Mouse (Mus musculus): Measurements from ENCODE around the gene Il33. TPM values are rescaled to one million over a fixed set of nuclear protein-coding genes. Genes with fewer than 3 reads are reported as not detected.

The Il33 gene
- 1.5 and 1.6 TPM in 2 replicates for polyA plus RNA-seq (2015; fragmentation: Nextera tagmentation; extraction: Ambion mirVana)

GRCm38 (mm10) chr19:29924638-29925258, at the start of gene Il33:
Il33 (plus strand) TSS chr19:29925114.
- no peak within 1 kb of the TSS for H3K4me2 ChIP-seq (ENCODE audit: low read depth, low read length)
- H3K27me3 ChIP-seq (ENCODE audit: control insufficient read depth, insufficient read depth, low read depth, low read length): no peaks in the 10 kb centered on the region
- H3K27ac ChIP-seq (ENCODE audit: low read length): no peak within 1 kb of the TSS
- no peak within 1 kb of the TSS for H3K9ac ChIP-seq (ENCODE audit: low read depth, low read length)
- no peak within 1 kb of the TSS for H3K4me3 ChIP-seq (ENCODE audit: low read depth, low read length)
- H3K36me3 ChIP-seq (ENCODE audit: control insufficient read depth, insufficient read depth): no peaks in the 10 kb centered on the region
- WGBS (ENCODE audit: insufficient replicate concordance): 48% methylated on average over 10 of the region's 10 CpGs
- ATAC-seq (ENCODE audit: low read depth): no peak
- no peaks in the 10 kb centered on the region for H3K4me1 ChIP-seq (ENCODE audit: control insufficient read depth, low read depth, low read length)
- no peaks in the 10 kb centered on the region for H3K9me3 ChIP-seq (replicated peaks; ENCODE audit: control insufficient read depth, low read length)

DNA sequence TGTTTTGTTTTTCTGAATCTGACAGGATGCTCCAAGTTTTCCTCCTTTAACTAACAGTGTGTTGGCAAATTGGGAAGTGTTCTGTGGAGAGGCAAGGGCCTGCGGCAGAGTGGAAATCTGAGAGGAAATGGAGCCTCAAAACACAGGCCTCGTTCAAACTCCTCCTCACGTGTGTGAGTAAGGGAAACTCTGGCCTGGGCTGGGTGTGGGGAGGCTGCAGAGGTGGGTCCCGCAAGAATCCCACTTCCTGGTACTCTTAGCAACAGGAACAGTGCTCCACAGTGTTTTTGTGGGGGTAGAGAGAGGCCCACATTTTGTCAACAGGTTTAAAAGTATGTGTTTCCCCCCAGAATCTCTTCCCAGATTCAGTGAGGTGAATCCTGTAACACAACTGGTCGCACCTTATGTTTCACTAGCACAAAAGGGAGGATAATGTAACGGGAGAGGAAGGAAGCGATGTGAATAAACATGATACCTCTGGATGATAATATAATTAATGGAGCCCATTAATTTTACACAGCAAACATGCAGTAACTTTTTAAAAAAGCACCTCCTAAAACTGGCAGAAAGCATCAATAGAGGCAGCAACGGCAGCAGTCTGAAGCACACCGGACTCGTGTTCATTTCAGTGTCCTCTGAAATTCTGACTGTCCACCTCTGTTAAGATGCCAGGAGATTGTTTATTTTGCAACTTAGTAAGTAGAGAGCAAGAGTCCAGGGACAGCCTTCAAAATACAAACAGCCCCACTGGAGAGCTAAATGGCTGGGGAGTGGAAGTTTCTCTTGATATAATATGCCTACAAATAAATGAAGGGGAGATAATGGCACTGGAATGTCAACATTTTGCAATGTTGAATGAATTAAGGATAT, 47.3 kb upstream of the Il33 start:
- no peaks in the 10 kb centered on the region for H3K9me3 ChIP-seq (replicated peaks; ENCODE audit: control insufficient read depth, low read length)
- no peak overlapping the region; the same call in 1 of the 2 replicates for H3K27ac ChIP-seq (ENCODE audit: low read length)
- H3K36me3 ChIP-seq (ENCODE audit: control insufficient read depth, insufficient read depth): no peaks in the 10 kb centered on the region
- peaks cover 3% of the 10 kb centered on the region for H3K4me1 ChIP-seq (ENCODE audit: control insufficient read depth, low read depth, low read length)
- 47% methylated on average over 10 of the region's 10 CpGs for WGBS (ENCODE audit: insufficient replicate concordance)
- H3K9ac ChIP-seq (ENCODE audit: low read depth, low read length): no peak overlapping the region
- no peak overlapping the region for H3K4me2 ChIP-seq (ENCODE audit: low read depth, low read length)
- ATAC-seq (ENCODE audit: low read depth): peak; percentile 51; the same call in 1 of the 2 replicates
- no peak overlapping the region for H3K4me3 ChIP-seq (ENCODE audit: low read depth, low read length)
- H3K27me3 ChIP-seq (ENCODE audit: control insufficient read depth, insufficient read depth, low read depth, low read length): no peaks in the 10 kb centered on the region

DNA sequence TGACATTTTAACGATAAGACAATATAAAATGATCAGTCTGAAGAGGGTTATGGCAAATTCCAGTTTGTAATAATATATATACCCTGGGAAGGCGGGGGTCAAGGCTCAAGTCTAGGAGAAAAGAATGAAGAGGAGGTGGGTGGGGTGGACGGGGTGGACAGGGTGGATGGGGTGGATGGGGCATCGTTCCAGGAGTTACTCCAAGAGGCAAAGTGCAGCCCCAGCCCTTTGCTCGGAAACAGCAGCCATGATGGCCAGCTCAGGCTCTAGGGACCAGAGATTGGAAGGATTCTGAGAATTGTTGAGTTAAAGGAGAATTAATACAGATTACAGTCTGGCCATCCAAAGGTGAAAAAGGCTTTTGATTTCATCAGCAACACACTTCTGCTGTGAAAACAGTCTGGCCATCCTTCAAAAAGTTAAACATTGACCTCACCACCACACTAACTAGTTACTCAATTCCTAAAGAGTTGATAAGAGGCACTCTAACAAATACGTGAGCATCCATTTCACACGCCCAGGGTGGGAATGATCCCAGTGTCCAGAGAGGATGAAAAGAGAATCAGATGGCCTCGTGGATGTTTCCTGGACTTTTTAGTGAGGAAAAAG, 45.9 kb upstream of the Il33 start:
- no peaks in the 10 kb centered on the region for H3K27me3 ChIP-seq (ENCODE audit: control insufficient read depth, insufficient read depth, low read depth, low read length)
- H3K4me2 ChIP-seq (ENCODE audit: low read depth, low read length): 0 out of 2 replicates have a peak overlapping the region, but pooled peaks have one; percentile 24
- H3K4me1 ChIP-seq (ENCODE audit: control insufficient read depth, low read depth, low read length): peaks cover 3% of the 10 kb centered on the region
- 52% methylated on average over 8 of the region's 8 CpGs for WGBS (ENCODE audit: insufficient replicate concordance)
- no peaks in the 10 kb centered on the region for H3K36me3 ChIP-seq (ENCODE audit: control insufficient read depth, insufficient read depth)
- no peak overlapping the region for H3K9ac ChIP-seq (ENCODE audit: low read depth, low read length)
- H3K9me3 ChIP-seq (replicated peaks; ENCODE audit: control insufficient read depth, low read length): no peaks in the 10 kb centered on the region
- no peak overlapping the region for H3K4me3 ChIP-seq (ENCODE audit: low read depth, low read length)
- peak overlapping the region; percentile 32; the same call in 1 of the 2 replicates for H3K27ac ChIP-seq (ENCODE audit: low read length)
- ATAC-seq (ENCODE audit: low read depth): peak; percentile 78

GRCm38 (mm10) chr19:29880918-29881317, 44.0 kb upstream of the Il33 start:
- no peak overlapping the region for H3K9ac ChIP-seq (ENCODE audit: low read depth, low read length)
- 68% methylated on average over 4 of the region's 4 CpGs for WGBS (ENCODE audit: insufficient replicate concordance)
- no peak for ATAC-seq (ENCODE audit: low read depth)
- no peak overlapping the region for H3K27ac ChIP-seq (ENCODE audit: low read length)
- H3K9me3 ChIP-seq (replicated peaks; ENCODE audit: control insufficient read depth, low read length): no peaks in the 10 kb centered on the region
- H3K27me3 ChIP-seq (ENCODE audit: control insufficient read depth, insufficient read depth, low read depth, low read length): no peaks in the 10 kb centered on the region
- no peak overlapping the region for H3K4me3 ChIP-seq (ENCODE audit: low read depth, low read length)
- H3K36me3 ChIP-seq (ENCODE audit: control insufficient read depth, insufficient read depth): no peaks in the 10 kb centered on the region
- H3K4me1 ChIP-seq (ENCODE audit: control insufficient read depth, low read depth, low read length): peaks cover 3% of the 10 kb centered on the region
- no peak overlapping the region for H3K4me2 ChIP-seq (ENCODE audit: low read depth, low read length)

DNA sequence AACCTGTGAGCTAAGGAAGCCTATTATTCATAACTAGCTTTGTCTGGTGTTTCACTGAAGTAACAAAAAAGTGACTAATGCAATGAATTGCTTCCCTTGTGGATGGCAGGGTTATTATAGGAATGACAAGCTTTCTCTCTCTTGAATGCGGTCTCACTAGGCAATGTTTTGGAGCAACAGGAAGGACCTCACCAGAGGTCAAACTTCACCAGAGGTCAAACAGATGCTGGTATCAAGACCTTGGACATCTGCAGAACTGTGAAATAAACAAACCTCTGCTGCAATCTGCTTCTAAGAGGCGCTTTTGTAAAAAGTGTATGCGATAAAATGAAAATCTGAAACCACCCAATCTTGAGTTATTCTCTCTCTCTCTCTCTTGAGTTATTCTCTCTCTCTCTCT, 42.2 kb upstream of the Il33 start:
- Histone ChIP-seq H3K27ac (ENCODE audit: low read length) (no peak overlapping the region), H3K9ac (ENCODE audit: low read depth, low read length) (no peak overlapping the region), H3K36me3 (ENCODE audit: control insufficient read depth, insufficient read depth) (no peaks in the 10 kb centered on the region), H3K4me1 (ENCODE audit: control insufficient read depth, low read depth, low read length) (peaks cover 3% of the 10 kb centered on the region), H3K4me2 (ENCODE audit: low read depth, low read length) (no peak overlapping the region), H3K27me3 (ENCODE audit: control insufficient read depth, insufficient read depth, low read depth, low read length) (no peaks in the 10 kb centered on the region), H3K4me3 (ENCODE audit: low read depth, low read length) (no peak overlapping the region), H3K9me3 (replicated peaks; ENCODE audit: control insufficient read depth, low read length) (no peaks in the 10 kb centered on the region)
- ATAC-seq (ENCODE audit: low read depth): no peak
- WGBS (ENCODE audit: insufficient replicate concordance): 66% methylated on average over 3 of the region's 3 CpGs

- Histone ChIP-seq H3K4me3 (ENCODE audit: low read depth, low read length) (no peak overlapping the region), H3K9me3 (replicated peaks; ENCODE audit: control insufficient read depth, low read length) (no peaks in the 10 kb centered on the region), H3K4me2 (ENCODE audit: low read depth, low read length) (no peak overlapping the region), H3K36me3 (ENCODE audit: control insufficient read depth, insufficient read depth) (no peaks in the 10 kb centered on the region), H3K9ac (ENCODE audit: low read depth, low read length) (no peak overlapping the region), H3K27ac (ENCODE audit: low read length) (no peak overlapping the region), H3K27me3 (ENCODE audit: control insufficient read depth, insufficient read depth, low read depth, low read length) (no peaks in the 10 kb centered on the region), H3K4me1 (ENCODE audit: control insufficient read depth, low read depth, low read length) (no peaks in the 10 kb centered on the region)
- ATAC-seq (ENCODE audit: low read depth): no peak
- 72% methylated on average over 6 of the region's 6 CpGs for WGBS (ENCODE audit: insufficient replicate concordance)
Observed at GRCm38 (mm10) chr19:29885548-29885947, 39.4 kb upstream of the Il33 start.

DNA sequence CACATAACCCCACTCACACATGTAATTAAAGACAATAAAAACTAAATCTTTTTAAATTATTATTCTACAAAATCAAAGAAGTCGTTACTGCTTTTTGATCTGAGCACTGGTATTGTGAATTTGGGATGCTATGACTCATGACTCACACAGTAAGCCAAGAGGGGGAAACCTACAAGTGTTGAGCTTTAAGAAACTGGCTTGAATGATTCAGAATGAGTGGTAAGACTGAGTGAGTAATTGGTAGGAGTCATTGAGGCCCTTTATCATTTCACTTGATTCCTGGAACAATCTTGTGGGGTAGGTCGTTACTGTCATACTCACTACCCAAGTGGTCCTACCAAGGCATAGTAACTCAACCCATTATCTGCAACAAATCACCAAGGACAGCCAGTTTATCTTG, 37.4 kb upstream of the Il33 start:
- Histone ChIP-seq H3K9me3 (replicated peaks; ENCODE audit: control insufficient read depth, low read length) (no peaks in the 10 kb centered on the region), H3K4me1 (ENCODE audit: control insufficient read depth, low read depth, low read length) (no peaks in the 10 kb centered on the region), H3K27me3 (ENCODE audit: control insufficient read depth, insufficient read depth, low read depth, low read length) (no peaks in the 10 kb centered on the region), H3K4me3 (ENCODE audit: low read depth, low read length) (no peak overlapping the region), H3K27ac (ENCODE audit: low read length) (no peak overlapping the region), H3K4me2 (ENCODE audit: low read depth, low read length) (no peak overlapping the region), H3K36me3 (ENCODE audit: control insufficient read depth, insufficient read depth) (no peaks in the 10 kb centered on the region), H3K9ac (ENCODE audit: low read depth, low read length) (no peak overlapping the region)
- no peak for ATAC-seq (ENCODE audit: low read depth)
- WGBS (ENCODE audit: insufficient replicate concordance): 59% methylated on average over 2 of the region's 2 CpGs

- Histone ChIP-seq H3K9ac (ENCODE audit: low read depth, low read length) (no peak overlapping the region), H3K27ac (ENCODE audit: low read length) (no peak overlapping the region), H3K4me1 (ENCODE audit: control insufficient read depth, low read depth, low read length) (no peaks in the 10 kb centered on the region), H3K36me3 (ENCODE audit: control insufficient read depth, insufficient read depth) (no peaks in the 10 kb centered on the region), H3K4me3 (ENCODE audit: low read depth, low read length) (no peak overlapping the region), H3K9me3 (replicated peaks; ENCODE audit: control insufficient read depth, low read length) (no peaks in the 10 kb centered on the region), H3K27me3 (ENCODE audit: control insufficient read depth, insufficient read depth, low read depth, low read length) (no peaks in the 10 kb centered on the region), H3K4me2 (ENCODE audit: low read depth, low read length) (no peak overlapping the region)
- no peak for ATAC-seq (ENCODE audit: low read depth)
- WGBS (ENCODE audit: insufficient replicate concordance): 68% methylated on average over 6 of the region's 6 CpGs
Observed at GRCm38 (mm10) chr19:29888946-29889345, 36.0 kb upstream of the Il33 start.

GRCm38 (mm10) chr19:29891981-29892380, 32.9 kb upstream of the Il33 start:
- 50% methylated on average over 4 of the region's 4 CpGs for WGBS (ENCODE audit: insufficient replicate concordance)
- Histone ChIP-seq H3K4me3 (ENCODE audit: low read depth, low read length) (no peak overlapping the region), H3K36me3 (ENCODE audit: control insufficient read depth, insufficient read depth) (no peaks in the 10 kb centered on the region), H3K4me1 (ENCODE audit: control insufficient read depth, low read depth, low read length) (no peaks in the 10 kb centered on the region), H3K4me2 (ENCODE audit: low read depth, low read length) (no peak overlapping the region), H3K27ac (ENCODE audit: low read length) (no peak overlapping the region), H3K9ac (ENCODE audit: low read depth, low read length) (no peak overlapping the region), H3K9me3 (replicated peaks; ENCODE audit: control insufficient read depth, low read length) (no peaks in the 10 kb centered on the region), H3K27me3 (ENCODE audit: control insufficient read depth, insufficient read depth, low read depth, low read length) (no peaks in the 10 kb centered on the region)
- no peak for ATAC-seq (ENCODE audit: low read depth)

Measured in liver, embryonic 16.5 days (tissue).